Mouse (Mus musculus) hindbrain, embryonic 16.5 days (tissue): ENCODE data around the gene Akap6. TPM values are rescaled to one million over a fixed set of nuclear protein-coding genes. Genes with fewer than 3 reads are reported as not detected.

Experiments used
- ATAC-seq: fragments of 200-750 bp; cut with Nextera tagmentation; 2 replicates; pipeline ENCODE4 v1.8.0; 2017; ENCODE audit warnings: moderate TSS enrichment, moderate library complexity
- H3K27ac ChIP-seq: fragments of 300-500 bp; sonication (generic); 2 replicates; pipeline ENCODE4 v1.5.1; 2014; ENCODE audit warnings: low read depth, mild to moderate bottlenecking, control low read depth, low read length, moderate library complexity
- H3K27me3 ChIP-seq: fragments of 300-500 bp; sonication (generic); replicated peaks from 2 replicates; pipeline ENCODE4 v1.6.1; 2014; ENCODE audit warnings: low read length; ENCODE audit not compliant: control insufficient read depth, insufficient read depth
- H3K36me3 ChIP-seq: fragments of 300-500 bp; sonication (generic); 2 replicates; pipeline ENCODE4 v1.6.1; 2014; ENCODE audit warnings: mild to moderate bottlenecking, low read length, moderate library complexity, mixed read lengths; ENCODE audit not compliant: control insufficient read depth, insufficient read depth
- H3K4me1 ChIP-seq: fragments of 300-500 bp; sonication (generic); 2 replicates; pipeline ENCODE4 v1.6.1; 2014; ENCODE audit warnings: low read depth, low read length; ENCODE audit not compliant: control insufficient read depth, insufficient read depth
- H3K4me2 ChIP-seq: fragments of 300-500 bp; sonication (generic); 2 replicates; pipeline ENCODE4 v1.6.1; 2014; ENCODE audit warnings: mild to moderate bottlenecking, low read length, control low read depth, moderate library complexity
- H3K4me3 ChIP-seq: fragments of 300-500 bp; sonication (generic); 2 replicates; pipeline ENCODE4 v1.5.1; 2014; ENCODE audit warnings: mild to moderate bottlenecking, low read length, control low read depth, moderate library complexity
- H3K9ac ChIP-seq: fragments of 300-500 bp; sonication (generic); 2 replicates; pipeline ENCODE4 v1.6.1; 2014; ENCODE audit warnings: low read depth, mild to moderate bottlenecking, control low read depth, low read length, moderate library complexity
- H3K9me3 ChIP-seq: fragments of 300-500 bp; sonication (generic); 2 replicates; pipeline ENCODE4 v1.6.1; 2014; ENCODE audit warnings: mild to moderate bottlenecking, low read length, moderate library complexity; ENCODE audit not compliant: control insufficient read depth
- WGBS: fragments of 180-500 bp; shearing (Covaris S2); extraction: QIAGEN DNeasy Blood & Tissue Kit; methylation state at CpG from one replicate; pipeline ENCODE4 v1.1.7; 2014; 5-methylcytosine and 5-hydroxymethylcytosine counted together
- polyA plus RNA-seq: library from polyadenylated mRNA; unstranded; fragments of >200 nt; fragmentation: Nextera tagmentation; extraction: Ambion mirVana; gene quantifications from 2 replicates; pipeline ENCODE4 v1.2.1, GENCODE M21; 2015

The Akap6 gene
- polyA plus RNA-seq, 1 experiment from 2014 or later: 23.9 TPM

DNA sequence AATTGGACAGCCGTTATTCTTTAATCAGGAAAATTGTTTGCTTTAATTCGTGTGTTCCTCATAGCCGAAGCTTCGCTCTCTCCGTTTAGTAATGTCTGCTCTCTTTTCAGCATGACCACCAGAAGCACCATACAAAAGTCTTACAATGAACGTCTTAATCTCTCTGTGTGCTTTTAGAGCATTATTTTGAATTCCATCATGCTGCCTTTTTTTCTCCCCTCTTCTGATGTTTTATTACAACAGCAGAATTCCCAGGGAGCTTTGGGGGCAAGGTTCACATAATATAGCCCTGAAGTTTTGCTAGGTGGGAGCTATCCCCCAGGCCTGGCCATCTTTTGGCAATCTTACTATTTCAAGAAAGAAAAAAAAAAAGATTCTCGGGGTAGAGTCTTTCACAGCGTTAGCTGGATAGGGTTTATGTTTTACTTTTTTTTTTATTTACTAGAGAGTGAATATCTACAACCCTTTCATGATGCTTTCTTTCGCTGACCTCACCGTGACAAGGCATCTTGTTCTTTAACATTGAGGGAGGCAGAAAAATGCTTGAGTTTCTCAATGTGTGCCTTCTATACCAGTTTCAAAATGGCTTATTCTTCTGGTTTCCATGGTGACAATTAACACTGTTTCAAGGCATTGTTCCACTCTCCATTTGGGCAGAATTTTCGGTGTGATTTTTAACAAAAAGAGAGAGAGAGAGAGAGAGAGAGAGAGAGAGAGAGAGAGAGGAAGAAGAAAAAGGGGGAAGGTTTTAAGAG is 366.0 kb downstream of the Akap6 start:
- Histone ChIP-seq H3K4me2 (peak overlapping the region; percentile 17; the same call in 1 of the 2 replicates), H3K4me1 (peaks cover 24% of the 10 kb centered on the region), H3K9ac (no peak overlapping the region), H3K9me3 (no peaks in the 10 kb centered on the region), H3K36me3 (no peaks in the 10 kb centered on the region), H3K27ac (peak overlapping the region; percentile 39), H3K4me3 (no peak overlapping the region), H3K27me3 (no peaks in the 10 kb centered on the region)
- ATAC-seq: no peak
- WGBS: 15% methylated on average over 11 of the region's 11 CpGs

DNA sequence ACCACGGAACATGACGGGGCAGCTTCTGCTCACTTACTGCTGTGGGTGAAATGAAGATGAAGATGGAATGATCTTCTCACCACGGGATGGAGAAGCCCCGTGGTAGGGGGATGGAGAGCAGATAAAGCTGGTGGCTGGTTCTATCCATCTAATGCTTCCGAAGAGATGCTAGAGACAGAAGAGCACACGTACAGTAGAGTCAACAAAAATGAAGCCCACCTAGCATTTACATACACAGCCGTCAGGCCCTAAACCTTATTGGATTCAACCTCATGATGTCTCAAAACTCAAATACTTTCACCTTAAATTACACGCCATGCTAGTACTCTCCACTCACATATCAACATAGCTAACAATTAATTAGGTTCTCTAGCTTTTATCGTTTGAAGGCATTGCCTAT is 367.1 kb downstream of the Akap6 start:
- Histone ChIP-seq H3K4me3 (no peak overlapping the region), H3K27me3 (no peaks in the 10 kb centered on the region), H3K4me2 (no peak overlapping the region), H3K36me3 (no peaks in the 10 kb centered on the region), H3K4me1 (peaks cover 20% of the 10 kb centered on the region), H3K9me3 (no peaks in the 10 kb centered on the region), H3K27ac (no peak overlapping the region), H3K9ac (no peak overlapping the region)
- no peak for ATAC-seq
- WGBS: 62% methylated on average over 9 of the region's 9 CpGs

DNA sequence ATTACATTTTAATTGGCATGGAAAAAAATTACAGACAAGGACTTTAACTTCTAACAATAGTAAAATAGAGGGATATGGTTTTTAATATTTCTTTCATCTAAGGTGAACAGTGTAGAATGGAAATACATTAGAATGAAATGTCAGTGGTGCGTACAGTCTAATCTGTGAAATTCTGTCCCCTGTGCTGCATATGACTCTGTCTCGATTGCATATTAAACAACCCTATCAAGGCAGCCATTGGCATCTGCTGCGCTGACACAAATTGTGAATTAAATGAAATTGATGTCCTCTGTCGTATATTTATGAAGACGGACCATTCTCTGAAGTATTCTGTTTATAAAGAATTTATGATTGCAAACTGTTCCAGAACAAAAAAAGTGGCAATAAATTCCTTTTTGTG is 371.7 kb downstream of the Akap6 start:
- no peaks in the 10 kb centered on the region for H3K9me3 ChIP-seq
- no peak overlapping the region for H3K9ac ChIP-seq
- H3K36me3 ChIP-seq: 0 out of 2 replicates have a peak, but pooled peaks cover 2% of the 10 kb centered on the region
- ATAC-seq: no peak
- no peaks in the 10 kb centered on the region for H3K4me1 ChIP-seq
- 35% methylated on average over 5 of the region's 5 CpGs for WGBS
- H3K27ac ChIP-seq: no peak overlapping the region
- no peak overlapping the region for H3K4me3 ChIP-seq
- H3K4me2 ChIP-seq: no peak overlapping the region
- H3K27me3 ChIP-seq: no peaks in the 10 kb centered on the region

DNA sequence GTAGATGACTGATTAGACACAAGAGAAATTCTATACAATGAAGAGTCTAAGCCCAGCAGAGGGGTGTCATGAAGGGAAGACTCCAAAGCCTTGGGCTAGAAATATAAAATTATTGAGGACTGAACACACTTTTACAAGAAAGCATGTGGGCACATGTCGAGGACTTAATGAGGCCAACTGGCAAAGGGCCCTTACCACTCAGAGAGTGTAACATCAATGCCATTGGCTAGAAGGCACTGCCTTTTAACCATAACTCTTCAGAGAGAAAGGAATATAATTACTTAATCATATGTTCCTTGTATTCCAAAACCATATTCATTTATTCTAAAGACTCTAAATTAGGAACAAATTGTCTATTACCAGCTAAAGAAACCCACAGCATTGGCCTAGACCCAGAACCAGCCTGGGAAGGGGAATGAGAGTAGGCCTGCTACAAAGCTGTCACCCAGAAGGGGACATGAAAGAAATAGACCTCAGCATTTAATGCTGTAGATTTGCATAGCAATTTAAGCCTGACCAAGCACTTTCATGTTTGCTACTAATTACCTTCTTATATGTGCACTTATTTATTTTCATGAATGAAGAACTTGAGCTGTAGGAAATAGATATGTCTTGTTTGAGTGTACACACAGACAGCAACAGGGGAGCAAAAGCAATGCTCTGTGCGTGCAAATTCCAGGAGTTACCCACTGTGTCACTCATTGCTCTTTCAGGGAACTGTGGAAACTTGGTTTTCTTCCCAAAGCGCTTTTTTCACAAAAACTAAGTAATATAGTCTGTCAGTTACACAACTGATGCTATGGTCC is 377.6 kb downstream of the Akap6 start:
- Histone ChIP-seq H3K36me3 (0 out of 2 replicates have a peak, but pooled peaks cover 2% of the 10 kb centered on the region), H3K4me2 (no peak overlapping the region), H3K4me1 (no peaks in the 10 kb centered on the region), H3K9me3 (no peaks in the 10 kb centered on the region), H3K27ac (no peak overlapping the region), H3K27me3 (no peaks in the 10 kb centered on the region), H3K4me3 (no peak overlapping the region), H3K9ac (no peak overlapping the region)
- WGBS: 79% methylated on average over 3 of the region's 3 CpGs
- ATAC-seq: no peak

DNA sequence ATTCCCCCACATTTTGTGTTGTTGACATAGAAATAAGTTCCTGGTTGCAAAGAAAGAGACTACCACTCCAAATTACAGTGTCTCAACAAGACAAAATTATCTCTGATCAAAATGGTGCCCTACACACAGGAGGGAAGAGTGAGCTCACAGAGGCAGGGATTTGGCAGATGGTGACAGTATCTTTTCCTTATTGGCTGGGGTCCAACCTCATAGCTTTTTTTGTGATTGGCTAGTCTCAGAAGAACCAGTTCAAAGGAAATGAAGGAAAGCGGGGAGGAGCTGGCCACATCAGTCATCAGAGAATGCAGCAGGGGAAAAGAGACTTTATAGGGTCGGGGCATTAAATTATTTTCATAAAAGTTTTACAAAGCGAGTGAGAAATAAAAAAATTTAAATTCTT is 386.6 kb downstream of the Akap6 start:
- Histone ChIP-seq H3K4me1 (no peaks in the 10 kb centered on the region), H3K4me3 (no peak overlapping the region), H3K36me3 (no peaks in the 10 kb centered on the region), H3K9me3 (no peaks in the 10 kb centered on the region), H3K9ac (no peak overlapping the region), H3K27ac (no peak overlapping the region), H3K4me2 (no peak overlapping the region), H3K27me3 (no peaks in the 10 kb centered on the region)
- ATAC-seq: no peak
- WGBS: 69% methylated on average over 3 of the region's 3 CpGs

DNA sequence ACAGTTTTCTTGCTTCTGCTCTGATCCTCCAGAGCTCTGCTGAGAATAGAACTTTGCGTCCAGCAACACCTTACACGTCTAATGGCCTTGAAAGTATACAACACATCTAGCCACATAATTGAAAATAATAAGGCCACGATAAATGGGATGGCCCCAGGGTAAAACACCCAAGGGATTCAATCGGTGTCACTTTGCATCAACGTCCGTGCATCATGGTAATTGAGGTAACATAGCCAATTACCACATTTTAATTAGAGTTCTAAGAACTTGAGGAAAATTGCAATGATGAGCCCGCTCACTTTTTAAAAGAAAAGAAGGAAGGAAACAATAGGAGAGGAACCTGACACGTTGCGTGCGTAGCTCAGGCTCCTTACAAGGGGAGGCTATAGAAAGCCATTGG is 413.1 kb downstream of the Akap6 start:
- H3K9ac ChIP-seq: no peak overlapping the region
- no peak overlapping the region for H3K4me2 ChIP-seq
- no peak for ATAC-seq
- H3K9me3 ChIP-seq: no peaks in the 10 kb centered on the region
- WGBS: 61% methylated on average over 10 of the region's 10 CpGs
- no peak overlapping the region for H3K4me3 ChIP-seq
- H3K36me3 ChIP-seq: 0 out of 2 replicates have a peak, but pooled peaks cover 2% of the 10 kb centered on the region
- no peaks in the 10 kb centered on the region for H3K27me3 ChIP-seq
- H3K27ac ChIP-seq: no peak overlapping the region
- H3K4me1 ChIP-seq: no peaks in the 10 kb centered on the region

DNA sequence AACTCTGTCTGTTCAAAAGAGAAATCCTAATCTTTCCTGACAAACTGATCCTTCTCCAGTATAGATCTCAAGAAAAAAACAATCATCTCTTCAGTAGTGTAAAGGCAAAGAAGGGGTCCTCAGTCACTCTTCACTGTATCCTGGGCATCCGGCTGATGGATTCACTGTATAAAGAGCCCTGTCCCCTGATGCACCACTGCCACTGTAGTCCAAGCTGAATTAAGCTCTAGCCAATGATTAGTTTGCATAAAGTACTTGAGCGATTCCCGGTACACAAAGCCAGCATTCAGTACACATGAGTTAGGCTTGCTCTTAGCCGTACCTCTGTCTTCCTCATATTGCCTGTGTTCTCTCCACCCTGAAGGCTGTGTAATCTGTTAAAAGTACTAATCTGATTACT is 420.2 kb downstream of the Akap6 start:
- Histone ChIP-seq H3K9me3 (no peaks in the 10 kb centered on the region), H3K36me3 (peaks cover 5% of the 10 kb centered on the region; the same call in 1 of the 2 replicates), H3K4me1 (peaks cover 12% of the 10 kb centered on the region), H3K27ac (peak overlapping the region; percentile 19; the same call in 1 of the 2 replicates), H3K4me2 (no peak overlapping the region), H3K9ac (no peak overlapping the region), H3K27me3 (no peaks in the 10 kb centered on the region), H3K4me3 (no peak overlapping the region)
- 32% methylated on average over 4 of the region's 4 CpGs for WGBS
- ATAC-seq: peak; percentile 54; the same call in 1 of the 2 replicates

DNA sequence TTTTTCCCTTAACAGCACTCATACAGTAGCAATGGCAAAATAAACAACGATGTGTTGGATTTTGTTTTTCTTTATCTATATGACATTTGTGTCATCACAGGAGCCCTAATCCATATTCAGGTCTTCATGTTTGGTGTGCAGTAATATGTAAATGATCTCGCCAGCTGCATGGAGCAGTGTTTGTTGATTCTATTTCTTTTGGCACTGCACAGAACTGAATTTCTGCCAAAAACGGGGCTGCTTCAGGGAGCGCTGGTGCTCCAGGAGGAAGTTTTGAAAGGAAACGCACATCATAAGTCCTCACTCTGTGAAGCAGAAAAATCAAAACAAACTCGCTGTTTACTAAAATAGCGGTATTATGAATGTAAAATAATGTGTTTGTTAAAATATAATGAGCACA is 424.9 kb downstream of the Akap6 start:
- ATAC-seq: peak; percentile 80
- peak overlapping the region; percentile 43 for H3K4me2 ChIP-seq
- 27% methylated on average over 7 of the region's 7 CpGs for WGBS

DNA sequence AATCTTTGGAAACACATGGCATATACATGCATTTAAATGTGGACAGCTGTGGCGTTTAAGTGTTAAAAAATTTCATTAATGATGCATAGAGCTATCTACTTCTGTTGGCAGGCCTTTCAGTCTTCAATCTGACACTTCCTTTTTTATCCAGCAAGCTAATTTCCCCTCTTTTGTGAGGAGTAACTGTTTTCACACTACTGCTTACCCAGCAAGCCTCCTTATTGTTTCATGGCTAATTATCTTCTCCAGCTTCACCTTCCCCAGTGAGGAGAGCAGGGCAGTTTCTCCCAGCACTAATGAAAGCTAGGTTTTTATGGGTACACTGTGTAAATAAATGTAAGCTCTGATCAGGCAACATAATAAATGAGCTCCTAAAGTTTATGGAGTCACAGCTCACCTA is 425.5 kb downstream of the Akap6 start:
- Histone ChIP-seq H3K9me3 (no peaks in the 10 kb centered on the region), H3K4me3 (no peak overlapping the region), H3K9ac (no peak overlapping the region), H3K4me2 (peak overlapping the region; percentile 43), H3K27me3 (no peaks in the 10 kb centered on the region), H3K4me1 (peaks cover 20% of the 10 kb centered on the region), H3K27ac (peak overlapping the region; percentile 74), H3K36me3 (peaks cover 3% of the 10 kb centered on the region; the same call in 1 of the 2 replicates)
- 16% methylated on average over 1 of the region's 1 CpGs for WGBS
- ATAC-seq: peak; percentile 71

More for the DNA sequence above, 424.9 kb downstream of the Akap6 start:
- Histone ChIP-seq H3K9me3 (no peaks in the 10 kb centered on the region), H3K27ac (peak overlapping the region; percentile 74), H3K9ac (no peak overlapping the region), H3K36me3 (peaks cover 3% of the 10 kb centered on the region; the same call in 1 of the 2 replicates), H3K27me3 (no peaks in the 10 kb centered on the region), H3K4me3 (no peak overlapping the region), H3K4me1 (peaks cover 23% of the 10 kb centered on the region)
